24 mouse cellular contexts compared by ENCODE assay signal in the genomic region with DNA sequence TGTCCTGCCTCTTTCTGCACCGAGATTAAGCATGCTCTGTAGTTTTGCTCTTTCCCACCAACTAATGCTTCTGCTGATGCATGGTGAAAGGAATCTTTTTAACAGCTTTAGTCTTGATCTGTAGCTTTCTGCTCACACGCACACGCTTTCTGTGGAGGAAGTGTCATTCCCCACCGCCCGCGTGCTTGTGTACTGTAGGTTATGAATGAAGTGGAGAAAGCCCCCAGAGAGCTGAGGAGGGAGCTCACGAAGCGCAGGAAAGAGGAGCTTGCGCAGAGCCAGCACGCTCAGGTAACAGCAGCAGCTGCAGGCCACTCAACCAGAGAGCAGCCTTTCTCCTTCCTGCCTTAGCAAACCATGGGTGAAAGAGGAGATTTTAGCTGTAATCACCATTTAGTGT. TPM values are rescaled to one million over a fixed set of nuclear protein-coding genes. Genes with fewer than 3 reads are reported as not detected.
DNase-seq lines count a peak whose midpoint lies in the region; ATAC-seq and TF ChIP-seq lines count a peak whose summit lies in the region.
"Had no signal": no experiment of that assay in that cellular context is flagged by ENCODE, and none has a peak within 500 bp of the region (broad histone marks: within the 10 kb centered on the region; RNA-seq: fewer than 3 reads in every experiment).

No protein-coding gene starts in this region.

- H3K9me3 ChIP-seq in heart, embryonic 10.5 days: no peaks in the 10 kb centered on the region
- no peaks in the 10 kb centered on the region for H3K9me3 ChIP-seq in midbrain, embryonic 14.5 days (ENCODE audit: control insufficient read depth, low read length)
- H3K9me3 ChIP-seq in midbrain, embryonic 10.5 days (replicated peaks): no peaks in the 10 kb centered on the region
- no peaks in the 10 kb centered on the region for H3K9me3 ChIP-seq in neural tube, embryonic 14.5 days (ENCODE audit: control insufficient read depth, low read length)
- H3K9me3 ChIP-seq: forebrain, embryonic 15.5 days; G1E; intestine, embryonic 15.5 days; limb, embryonic 13.5 days; liver, embryonic 13.5 days had no signal

- 90% methylated on average over 10 of the region's 10 CpGs for WGBS in heart, embryonic 10.5 days
- WGBS in midbrain, embryonic 14.5 days: 74% methylated on average over 10 of the region's 10 CpGs
- WGBS in midbrain, embryonic 10.5 days: 92% methylated on average over 10 of the region's 10 CpGs
- 55% methylated on average over 10 of the region's 10 CpGs for WGBS in neural tube, embryonic 14.5 days

- no peak overlapping the region for H3K4me3 ChIP-seq in heart, embryonic 10.5 days
- H3K4me3 ChIP-seq in midbrain, embryonic 14.5 days (replicated peaks; ENCODE audit: low read depth, low read length): no peak overlapping the region
- no peak overlapping the region for H3K4me3 ChIP-seq in midbrain, embryonic 10.5 days
- no peak overlapping the region for H3K4me3 ChIP-seq in neural tube, embryonic 14.5 days (ENCODE audit: low read depth, low read length)
- H3K4me3 ChIP-seq: forebrain, embryonic 15.5 days; intestine, embryonic 15.5 days; limb, embryonic 13.5 days; liver, embryonic 13.5 days had no signal

- H3K27ac ChIP-seq in heart, embryonic 10.5 days: no peak overlapping the region
- H3K27ac ChIP-seq in midbrain, embryonic 14.5 days (replicated peaks; ENCODE audit: low read depth, low read length): no peak overlapping the region
- H3K27ac ChIP-seq in midbrain, embryonic 10.5 days (replicated peaks): no peak overlapping the region
- no peak overlapping the region for H3K27ac ChIP-seq in neural tube, embryonic 14.5 days (ENCODE audit: low read depth, low read length)
- H3K27ac ChIP-seq: forebrain, embryonic 15.5 days; intestine, embryonic 15.5 days; limb, embryonic 13.5 days; liver, embryonic 13.5 days had no signal

- no peaks in the 10 kb centered on the region for H3K27me3 ChIP-seq in heart, embryonic 10.5 days (ENCODE audit: insufficient read depth, poor library complexity, severe bottlenecking)
- H3K27me3 ChIP-seq in midbrain, embryonic 14.5 days (ENCODE audit: control insufficient read depth, insufficient read depth, low read length): no peaks in the 10 kb centered on the region
- no peaks in the 10 kb centered on the region for H3K27me3 ChIP-seq in midbrain, embryonic 10.5 days (ENCODE audit: low read depth, poor library complexity, severe bottlenecking)
- no peaks in the 10 kb centered on the region for H3K27me3 ChIP-seq in neural tube, embryonic 14.5 days (ENCODE audit: control insufficient read depth, insufficient read depth, low read length)
- H3K27me3 ChIP-seq: forebrain, embryonic 15.5 days; intestine, embryonic 15.5 days; limb, embryonic 13.5 days; liver, embryonic 13.5 days had no signal

- H3K4me2 ChIP-seq in midbrain, embryonic 14.5 days (ENCODE audit: low read length): no peak overlapping the region
- 0 out of 2 replicates have a peak overlapping the region, but pooled peaks have one; percentile 17 for H3K4me2 ChIP-seq in neural tube, embryonic 14.5 days (ENCODE audit: low read depth, low read length)
- H3K4me2 ChIP-seq: forebrain, embryonic 15.5 days; intestine, embryonic 15.5 days; limb, embryonic 13.5 days; liver, embryonic 13.5 days; lung, embryonic 14.5 days had no signal

- TF ChIP-seq CTCF in brain, embryonic 14.5 days (IDR thresholded peaks at IDR 0.05; ENCODE audit: borderline replicate concordance, extremely low read depth, insufficient read depth, insufficient read length): no peak

- peaks cover 53% of the 10 kb centered on the region for H3K36me3 ChIP-seq in heart, embryonic 10.5 days
- H3K36me3 ChIP-seq in midbrain, embryonic 14.5 days (ENCODE audit: control insufficient read depth, insufficient read depth, low read length): peaks cover 19% of the 10 kb centered on the region
- peaks cover 52% of the 10 kb centered on the region for H3K36me3 ChIP-seq in midbrain, embryonic 10.5 days
- no peaks in the 10 kb centered on the region for H3K36me3 ChIP-seq in neural tube, embryonic 14.5 days (ENCODE audit: control insufficient read depth, insufficient read depth, low read length)

- TF ChIP-seq POLR2A in brain, embryonic 14.5 days (IDR thresholded peaks at IDR 0.05; ENCODE audit: borderline replicate concordance, extremely low read depth, insufficient read depth, insufficient read length, poor library complexity, severe bottlenecking): no peak

- H3K9ac ChIP-seq in midbrain, embryonic 14.5 days (replicated peaks; ENCODE audit: low read length): no peak overlapping the region
- H3K9ac ChIP-seq in neural tube, embryonic 14.5 days (replicated peaks; ENCODE audit: low read depth, low read length): no peak overlapping the region
- H3K9ac ChIP-seq: forebrain, embryonic 15.5 days; intestine, embryonic 15.5 days; limb, embryonic 13.5 days; liver, embryonic 13.5 days; lung, embryonic 14.5 days had no signal

- DNase-seq in heart, adult 11 months: peak; percentile 75
- no peak for DNase-seq in heart, embryonic 10.5 days (ENCODE audit: low spot score)
- DNase-seq in midbrain, embryonic 14.5 days: peak; percentile 50
- DNase-seq in midbrain, embryonic 10.5 days (ENCODE audit: low spot score): no peak
- peak; percentile 38 for DNase-seq in brain, embryonic 14.5 days (ENCODE audit: low read depth)
- DNase-seq in adrenal gland, postnatal 4 days (ENCODE audit: low spot score in 2 of 2): no peak
- DNase-seq: adrenal gland, postnatal 10 days; cerebellum, adult 18-20 months; cerebellum, postnatal 25 days; embryo, embryonic 11 days; heart, adult 18-20 months; heart, postnatal 36 days; kidney, adult 9 months; kidney, postnatal 36 days; liver, embryonic 13.5 days; lung, embryonic 14.5 days; lung, postnatal 4 days; thymus, postnatal 25 days had no signal

- H3K4me1 ChIP-seq in heart, embryonic 10.5 days: no peaks in the 10 kb centered on the region
- H3K4me1 ChIP-seq in midbrain, embryonic 14.5 days (ENCODE audit: control insufficient read depth, insufficient read depth, low read length): no peaks in the 10 kb centered on the region; the same call in 1 of the 2 replicates
- peaks cover 5% of the 10 kb centered on the region for H3K4me1 ChIP-seq in midbrain, embryonic 10.5 days
- H3K4me1 ChIP-seq in neural tube, embryonic 14.5 days (ENCODE audit: control insufficient read depth, insufficient read depth, low read length): no peaks in the 10 kb centered on the region; the same call in 1 of the 2 replicates
- H3K4me1 ChIP-seq: intestine, embryonic 15.5 days; limb, embryonic 13.5 days; liver, embryonic 13.5 days had no signal

- no peak for ATAC-seq in midbrain, embryonic 14.5 days (ENCODE audit: low FRiP score, low TSS enrichment)
- no peak; the same call in 1 of the 2 replicates for ATAC-seq in neural tube, embryonic 14.5 days (ENCODE audit: low read depth)
- ATAC-seq: activated CD4-positive, CD25-positive, alpha-beta regulatory T cell, adult 4 months; forebrain, embryonic 15.5 days; intestine, embryonic 15.5 days had no signal

RNA-seq across cellular contexts. Expression of a gene that starts 48.0 kb away (rescaled TPM):
- polyA plus RNA-seq in heart, embryonic 10.5 days (2016; fragmentation: Nextera tagmentation; extraction: Ambion mirVana): 7.8 and 10.1 TPM in 2 replicates
- polyA plus RNA-seq in midbrain, embryonic 14.5 days (2014; fragmentation: Nextera tagmentation; extraction: Ambion mirVana): 8.9 and 9.4 TPM in 2 replicates
- 5.9 and 7.0 TPM in 2 replicates for polyA plus RNA-seq in midbrain, embryonic 10.5 days (2016; fragmentation: Nextera tagmentation; extraction: Ambion mirVana)
- 20.0 and 23.7 TPM in 2 replicates for polyA plus RNA-seq in brain, embryonic 14.5 days (2012; rRNA removed)
- polyA plus RNA-seq in neural tube, embryonic 14.5 days (2014; fragmentation: Nextera tagmentation; extraction: Ambion mirVana): 12.0 and 12.5 TPM in 2 replicates
- total RNA-seq in adrenal gland, postnatal 4 days (2021): 10 to 100 TPM; 61.1 to 70.0 TPM

Comparison
In these comparisons a context has a peak if more than half of its experiments do, and no peak if none do; other contexts are left out.
1. DNase-seq: peak in heart, adult 11 months (single experiment), midbrain, embryonic 14.5 days (single experiment) and brain, embryonic 14.5 days (single experiment); none in heart, embryonic 10.5 days (single experiment), midbrain, embryonic 10.5 days (single experiment) and adrenal gland, postnatal 4 days (0 of 2).